Mouse (Mus musculus): ENCODE measurements around the gene Rgs21. TPM values are rescaled to one million over a fixed set of nuclear protein-coding genes. Genes with fewer than 3 reads are reported as not detected.

Rgs21 gene
- polyA plus RNA-seq (2014; fragmentation: Illumina TruSeq; extraction: RNeasy Lipid Tissue Mini Kit (QIAGEN cat#74804); ENCODE audit: low read depth, low replicate concordance): not detected

DNA sequence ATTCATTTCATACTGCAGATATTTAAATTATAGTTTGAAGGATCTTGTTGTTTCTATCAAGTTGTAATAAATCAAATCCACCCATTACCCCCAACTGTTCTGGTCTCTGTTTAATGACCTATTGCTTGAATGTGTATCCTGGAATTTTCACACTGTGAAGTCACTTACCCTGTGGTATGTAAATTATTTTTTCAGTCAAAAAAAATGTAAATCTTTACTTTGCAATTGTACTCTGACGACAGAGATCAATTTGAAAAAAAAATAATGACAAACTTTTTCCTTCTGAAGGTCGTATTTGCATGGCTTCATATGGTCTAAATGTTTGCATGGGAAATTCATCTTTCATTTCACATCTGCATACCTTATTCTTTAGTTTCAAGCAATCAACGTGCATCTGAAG is at the start of gene Rgs21:
TSS of gene Rgs21 (minus strand) at position 101 of the 400 bp plus-strand sequence.

Other genes starting within 250 kb of the Rgs21 start
- gene Rgs18, start 207.8 kb upstream of the Rgs21 start, polyA plus RNA-seq (2014; fragmentation: Illumina TruSeq; extraction: RNeasy Lipid Tissue Mini Kit (QIAGEN cat#74804); ENCODE audit: low read depth, low replicate concordance): 2.2 TPM

All from adrenal gland, adult 10 weeks (tissue).